Mouse (Mus musculus) kidney, adult 2 months (tissue): ENCODE measurements at regions not wholly inside any gene's neighbourhood (a gene's known extent, or its start where the extent isn't known, plus 50 kb on each side); places are given as distances from the start of the nearest gene placed in this dataset.

Source experiments
- CTCF ChIP-seq: fragments of 200-500 bp; conservative IDR thresholded peaks from 2 replicates; pipeline ENCODE4 v1.5.1; 2011; ENCODE audit warnings: low read depth, mild to moderate bottlenecking, control low read depth, low read length, moderate library complexity, mixed read lengths; ENCODE audit not compliant: insufficient read depth, insufficient read length
- POLR2A ChIP-seq: fragments of 200-500 bp; IDR thresholded peaks from one replicate; pipeline ENCODE4 v1.6.1; 2011; ENCODE audit warnings: low read depth, low read length, control low read depth

DNA sequence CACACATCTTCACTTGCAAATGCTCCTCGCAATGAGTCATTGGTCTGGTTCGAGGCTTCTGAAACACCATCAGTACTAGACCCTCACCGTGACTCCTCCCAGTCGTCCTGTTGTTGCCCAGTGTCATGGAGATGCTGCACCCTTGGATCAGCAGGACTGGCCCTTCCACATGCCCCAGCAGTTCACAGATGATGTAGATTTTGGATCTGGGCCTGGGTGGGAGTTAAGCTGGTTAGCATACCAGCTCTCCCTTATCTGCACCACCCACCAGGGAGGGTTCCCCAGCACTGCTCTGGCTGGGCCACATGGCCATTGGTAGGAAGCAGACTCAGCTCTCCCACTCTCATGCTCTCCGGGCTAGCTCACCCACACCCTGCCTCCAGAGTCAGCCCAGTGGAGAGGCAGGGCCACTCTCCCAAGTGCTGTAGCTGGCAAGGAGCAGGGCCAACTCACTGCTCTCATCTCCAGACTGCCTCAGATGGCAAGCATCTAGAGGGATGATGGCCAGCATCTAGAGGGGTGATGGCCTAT, 60.8 kb upstream of the Thy1 start:
- no peak for TF ChIP-seq CTCF
- no peak for TF ChIP-seq POLR2A
